In genomic region chr5:110976721-110977120, GRCm38 (mm10) we compare ENCODE assay signal across 22 mouse cellular contexts.
DNase-seq lines count a peak whose midpoint lies in the region; ATAC-seq lines count a peak whose summit lies in the region.
"Had no signal": no experiment of that assay in that cellular context is flagged by ENCODE, and none has a peak within 500 bp of the region (broad histone marks: within the 10 kb centered on the region; RNA-seq: fewer than 3 reads in every experiment).

No protein-coding gene starts in this region.

- no peaks in the 10 kb centered on the region for H3K9me3 ChIP-seq in kidney, embryonic 15.5 days (replicated peaks)

- DNase-seq in adrenal gland, postnatal 25 days, result peak; percentile 7
- DNase-seq in adrenal gland, adult 8-10 months, result no peak
- DNase-seq in heart, adult 11 months, result peak; percentile 91
- DNase-seq in heart, postnatal 25 days (ENCODE audit: low spot score), result no peak
- DNase-seq in lung, postnatal 10 days, result peak; percentile 32
- DNase-seq in lung, adult 18-20 months, result no peak
- peak; percentile 24 for DNase-seq in NIH3T3 (ENCODE audit: low read depth)
- DNase-seq: cerebellum, adult 11 months; cerebellum, adult 18-20 months; cerebellum, adult 8-10 months; cerebellum, adult 9-11 months; cerebellum, postnatal 14 days; cerebellum, postnatal 36 days; embryo, embryonic 11 days had no signal

- no peak overlapping the region for H3K4me3 ChIP-seq in kidney, embryonic 15.5 days (replicated peaks)
- H3K4me3 ChIP-seq: embryonic facial prominence, embryonic 13.5 days; embryonic facial prominence, embryonic 15.5 days; erythroblast, embryonic 14.5 days; forebrain, embryonic 10.5 days; forebrain, embryonic 12.5 days had no signal

- H3K9ac ChIP-seq in kidney, embryonic 15.5 days, result no peak overlapping the region
- H3K9ac ChIP-seq: embryonic facial prominence, embryonic 13.5 days; embryonic facial prominence, embryonic 15.5 days; forebrain, embryonic 12.5 days had no signal

- no peaks in the 10 kb centered on the region for H3K27me3 ChIP-seq in kidney, embryonic 15.5 days
- H3K27me3 ChIP-seq: embryonic facial prominence, embryonic 13.5 days; embryonic facial prominence, embryonic 15.5 days had no signal

- WGBS in kidney, embryonic 15.5 days, result 93% methylated on average over 7 of the region's 7 CpGs

- H3K27ac ChIP-seq in kidney, embryonic 15.5 days, result no peak overlapping the region
- H3K27ac ChIP-seq: embryonic facial prominence, embryonic 13.5 days; embryonic facial prominence, embryonic 15.5 days; forebrain, embryonic 10.5 days; forebrain, embryonic 12.5 days had no signal

- H3K4me2 ChIP-seq in kidney, embryonic 15.5 days, result no peak overlapping the region
- H3K4me2 ChIP-seq: embryonic facial prominence, embryonic 13.5 days; embryonic facial prominence, embryonic 15.5 days; forebrain, embryonic 12.5 days had no signal

- no peaks in the 10 kb centered on the region for H3K36me3 ChIP-seq in kidney, embryonic 15.5 days

- peaks cover 17% of the 10 kb centered on the region for H3K4me1 ChIP-seq in kidney, embryonic 15.5 days

- intact Hi-C loops in heart, postnatal 25 days (cut with DNase I), result loop anchor here (5.0 kb wide), 3 partner anchors 134 to 291 kb away; no protein-coding TSS in a partner anchor

- no peak for ATAC-seq in kidney, embryonic 15.5 days (replicated peaks; ENCODE audit: low FRiP score)
- ATAC-seq: forebrain, embryonic 14.5 days; forebrain, embryonic 16.5 days had no signal

Comparison
In these comparisons a context has a peak if more than half of its experiments do, and no peak if none do; other contexts are left out.
1. DNase-seq: peak in adrenal gland, postnatal 25 days (single experiment), heart, adult 11 months (single experiment), lung, postnatal 10 days (single experiment) and NIH3T3 (single experiment); none in adrenal gland, adult 8-10 months (single experiment), heart, postnatal 25 days (single experiment) and lung, adult 18-20 months (0 of 2).